Mouse (Mus musculus) large intestine, adult 2 months (tissue): ENCODE results near the gene Opn4. TPM values are rescaled to one million over a fixed set of nuclear protein-coding genes. Genes with fewer than 3 reads are reported as not detected.

Experiments used
- polyA plus RNA-seq: library from polyadenylated mRNA; depleted of rRNA; stranded (reverse); fragments of >200 nt; gene quantifications from 2 replicates; pipeline ENCODE4 v1.2.3, GENCODE M21; 2012; rRNA removed

The Opn4 gene
- polyA plus RNA-seq, 1 experiment: 0.15 TPM

Other genes starting within 250 kb of the Opn4 start
- gene Fam25c, start 244.7 kb downstream of the Opn4 start, polyA plus RNA-seq: not detected in 2 replicates
- gene Sncg, start 225.4 kb downstream of the Opn4 start, polyA plus RNA-seq: 14.2 and 21.6 TPM in 2 replicates
- 3.7 and 6.0 TPM in 2 replicates for gene Mmrn2, start 224.7 kb downstream of the Opn4 start, polyA plus RNA-seq
- gene Bmpr1a, start 96.8 kb downstream of the Opn4 start, polyA plus RNA-seq: 6.9 and 14.4 TPM in 2 replicates
- 0.26 TPM in 1 of 2 replicates, not detected in the other for gene 9230112D13Rik, start 77.3 kb downstream of the Opn4 start, polyA plus RNA-seq
- gene Ldb3, start 11.5 kb downstream of the Opn4 start, polyA plus RNA-seq: 19.5 and 45.8 TPM in 2 replicates
- gene Wapl, start 73.8 kb upstream of the Opn4 start, polyA plus RNA-seq: 25.3 and 28.8 TPM in 2 replicates
- 0.01 TPM in 1 of 2 replicates, not detected in the other for gene Grid1, start 220.0 kb upstream of the Opn4 start, polyA plus RNA-seq